Mouse (Mus musculus) right cerebral cortex, postnatal 36 days (tissue): ENCODE data around the gene Fitm2.
"Not testable (repeated sequence)": the region's sequence is repeated elsewhere in the genome, so short reads cannot be mapped to it uniquely, and the experiment has no call there.

Experiments
- DNase-seq, 2 experiments: peaks; one replicate each; pipeline ENCODE4 v3.0.0; 2022; ENCODE audit warnings: low spot score in 2 of 2, mixed read lengths in 1 of 2

Fitm2 gene

GRCm38 (mm10) chr2:163463251-163463769, 9.1 kb downstream of the Fitm2 start:
- DNase-seq: no peak

- no peak for DNase-seq
Measured at GRCm38 (mm10) chr2:163462801-163463200, 9.6 kb downstream of the Fitm2 start.

- DNase-seq: no peak
Measured at GRCm38 (mm10) chr2:163462386-163462785, 10.0 kb downstream of the Fitm2 start.

GRCm38 (mm10) chr2:163461307-163461706, 11.1 kb downstream of the Fitm2 start:
- not testable (repeated sequence) for DNase-seq

- DNase-seq: no peak
Measured at GRCm38 (mm10) chr2:163460622-163461021, 11.8 kb downstream of the Fitm2 start.

GRCm38 (mm10) chr2:163459380-163459779, 13.0 kb downstream of the Fitm2 start:
- no peak for DNase-seq

GRCm38 (mm10) chr2:163458539-163459265, 13.7 kb downstream of the Fitm2 start:
- no peak for DNase-seq

GRCm38 (mm10) chr2:163453378-163453777, 19.1 kb downstream of the Fitm2 start:
- DNase-seq: no peak

GRCm38 (mm10) chr2:163452738-163453137, 19.7 kb downstream of the Fitm2 start:
- no peak for DNase-seq

GRCm38 (mm10) chr2:163450668-163451295, 21.6 kb downstream of the Fitm2 start:
- DNase-seq: peak; percentile 40 to 43

GRCm38 (mm10) chr2:163449276-163449675, 23.2 kb downstream of the Fitm2 start:
- no peak for DNase-seq

- DNase-seq: no peak
Measured at GRCm38 (mm10) chr2:163447375-163447774, 25.1 kb downstream of the Fitm2 start.

- no peak for DNase-seq
Measured at GRCm38 (mm10) chr2:163444017-163444416, 28.4 kb downstream of the Fitm2 start.

GRCm38 (mm10) chr2:163443543-163443942, 28.9 kb downstream of the Fitm2 start:
- DNase-seq: no peak

- no peak for DNase-seq
Measured at GRCm38 (mm10) chr2:163439488-163439887, 32.9 kb downstream of the Fitm2 start.

- no peak for DNase-seq
Measured at GRCm38 (mm10) chr2:163438619-163439451, 33.6 kb downstream of the Fitm2 start.

GRCm38 (mm10) chr2:163438246-163438618, 34.2 kb downstream of the Fitm2 start, which contains the start of gene Gdap1l1:
Gene Gdap1l1 (plus strand): TSS chr2:163438476.
- peak; percentile 74 to 75 for DNase-seq

GRCm38 (mm10) chr2:163437800-163438199, 34.6 kb downstream of the Fitm2 start:
- DNase-seq: no peak

GRCm38 (mm10) chr2:163433971-163434370, 38.5 kb downstream of the Fitm2 start:
- DNase-seq: no peak

- DNase-seq: no peak
Measured at GRCm38 (mm10) chr2:163431289-163431688, 41.1 kb downstream of the Fitm2 start.

GRCm38 (mm10) chr2:163428346-163429011, 44.0 kb downstream of the Fitm2 start:
- no peak for DNase-seq

GRCm38 (mm10) chr2:163424597-163424996, 47.8 kb downstream of the Fitm2 start, which contains the start of gene Oser1:
Gene Oser1 (minus strand): TSS chr2:163424697.
- no peak for DNase-seq
